Mouse (Mus musculus): ENCODE data around the gene Trim54.

DNA sequence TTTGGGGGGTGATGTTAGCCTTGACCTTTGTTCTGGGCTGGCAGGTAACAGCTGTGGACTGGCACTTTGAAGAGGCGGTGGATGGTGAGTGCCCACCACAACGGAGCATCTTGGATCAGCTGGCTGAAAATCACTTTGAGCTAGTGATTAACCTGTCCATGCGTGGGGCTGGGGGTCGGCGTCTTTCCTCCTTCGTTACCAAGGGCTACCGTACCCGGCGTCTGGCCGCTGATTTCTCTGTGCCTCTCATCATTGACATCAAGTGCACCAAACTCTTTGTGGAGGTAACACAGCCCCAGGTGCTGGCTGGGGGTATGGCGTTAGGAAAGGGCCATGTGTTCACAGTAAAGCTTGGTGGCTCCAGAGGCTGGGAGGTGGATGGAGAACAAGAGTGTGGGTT, 44.7 kb upstream of the Trim54 start:
- TF ChIP-seq CTCF (IDR thresholded peaks at IDR 0.05; ENCODE audit: low read depth): no peak
- TF ChIP-seq EP300 (IDR thresholded peaks at IDR 0.05; ENCODE audit: low read depth): no peak

All from liver, postnatal 0 days (tissue).